Mouse (Mus musculus): ENCODE measurements around the gene Gm45618. TPM values are rescaled to one million over a fixed set of nuclear protein-coding genes. Genes with fewer than 3 reads are reported as not detected.
A peak's percentile ranks its signal among the peaks of the same experiment; 100 is the strongest.

The Gm45618 gene
- polyA plus RNA-seq, 1 experiment from 2014 or later: not detected

- ATAC-seq (ENCODE audit: insufficient read depth): no peak
- Histone ChIP-seq H3K9me3 (ENCODE audit: low read depth, low read length) (no peaks in the 10 kb centered on the region), H3K4me2 (peak overlapping the region; percentile 97), H3K27ac (ENCODE audit: low read depth) (no peak overlapping the region), H3K27me3 (ENCODE audit: insufficient read depth, low read length) (peaks cover 46% of the 10 kb centered on the region), H3K36me3 (ENCODE audit: insufficient read depth) (no peaks in the 10 kb centered on the region), H3K4me3 (ENCODE audit: low read depth, low read length) (peak overlapping the region; percentile 68), H3K4me1 (ENCODE audit: insufficient read depth) (peaks cover 8% of the 10 kb centered on the region; the same call in 1 of the 2 replicates), H3K9ac (peak overlapping the region; percentile 72)
- TF ChIP-seq CTCF (IDR thresholded peaks at IDR 0.05; ENCODE audit: low read depth): no peak
- DNase-seq: no peak
- WGBS: 30% methylated on average over 6 of the region's 6 CpGs
Measured at GRCm38 (mm10) chr7:142093696-142094240, 26.8 kb downstream of the Gm45618 start.

DNA sequence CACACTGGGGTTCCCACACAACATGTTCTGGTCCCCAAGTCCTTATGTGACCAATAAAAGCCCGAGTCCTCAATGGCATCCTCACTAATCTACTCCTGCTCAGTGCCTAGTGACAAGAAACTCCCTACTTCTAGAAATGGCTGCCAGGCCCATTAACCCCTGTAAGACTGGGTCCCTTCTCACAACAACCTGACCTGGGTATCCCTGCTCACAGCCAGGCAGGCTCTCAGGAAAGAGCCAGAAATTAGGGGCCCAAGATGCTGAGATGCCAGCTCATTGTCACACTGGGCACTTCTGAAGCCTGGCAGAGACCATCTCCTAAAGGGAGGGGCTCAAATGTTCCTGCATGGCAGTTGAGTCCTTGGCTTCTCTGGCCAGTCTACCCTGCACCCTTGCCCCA, 27.5 kb downstream of the Gm45618 start:
- TF ChIP-seq CTCF (IDR thresholded peaks at IDR 0.05; ENCODE audit: low read depth): no peak
- Histone ChIP-seq H3K9me3 (ENCODE audit: low read depth, low read length) (no peaks in the 10 kb centered on the region), H3K4me1 (ENCODE audit: insufficient read depth) (peaks cover 8% of the 10 kb centered on the region; the same call in 1 of the 2 replicates), H3K9ac (no peak overlapping the region), H3K27me3 (ENCODE audit: insufficient read depth, low read length) (peaks cover 46% of the 10 kb centered on the region), H3K27ac (ENCODE audit: low read depth) (no peak overlapping the region), H3K4me2 (peak overlapping the region; percentile 97; the same call in 1 of the 2 replicates), H3K4me3 (ENCODE audit: low read depth, low read length) (no peak overlapping the region), H3K36me3 (ENCODE audit: insufficient read depth) (no peaks in the 10 kb centered on the region)
- no peak for ATAC-seq (ENCODE audit: insufficient read depth)
- WGBS: 48% methylated on average over 1 of the region's 1 CpGs
- DNase-seq: no peak

GRCm38 (mm10) chr7:142091848-142092247, 28.7 kb downstream of the Gm45618 start:
- peaks cover 37% of the 10 kb centered on the region for H3K27me3 ChIP-seq (ENCODE audit: insufficient read depth, low read length)
- 3% methylated on average over 4 of the region's 4 CpGs for WGBS
- ATAC-seq (ENCODE audit: insufficient read depth) (no peak), DNase-seq (peak; percentile 27)
- H3K4me2 ChIP-seq: no peak overlapping the region
- no peak overlapping the region for H3K27ac ChIP-seq (ENCODE audit: low read depth)
- H3K9me3 ChIP-seq (ENCODE audit: low read depth, low read length): no peaks in the 10 kb centered on the region
- no peak overlapping the region for H3K4me3 ChIP-seq (ENCODE audit: low read depth, low read length)
- H3K4me1 ChIP-seq (ENCODE audit: insufficient read depth): peaks cover 8% of the 10 kb centered on the region; the same call in 1 of the 2 replicates
- no peaks in the 10 kb centered on the region for H3K36me3 ChIP-seq (ENCODE audit: insufficient read depth)
- H3K9ac ChIP-seq: no peak overlapping the region
- no peak for TF ChIP-seq CTCF (IDR thresholded peaks at IDR 0.05; ENCODE audit: low read depth)

GRCm38 (mm10) chr7:142089648-142090447, 30.7 kb downstream of the Gm45618 start:
- H3K4me2 ChIP-seq: no peak overlapping the region
- H3K27me3 ChIP-seq (ENCODE audit: insufficient read depth, low read length): peaks cover 23% of the 10 kb centered on the region
- no peak for DNase-seq
- no peak for TF ChIP-seq CTCF (IDR thresholded peaks at IDR 0.05; ENCODE audit: low read depth)
- peaks cover 5% of the 10 kb centered on the region for H3K4me1 ChIP-seq (ENCODE audit: insufficient read depth)
- no peak for ATAC-seq (ENCODE audit: insufficient read depth)
- H3K36me3 ChIP-seq (ENCODE audit: insufficient read depth): no peaks in the 10 kb centered on the region
- H3K27ac ChIP-seq (ENCODE audit: low read depth): no peak overlapping the region
- no peak overlapping the region for H3K9ac ChIP-seq
- no peak overlapping the region for H3K4me3 ChIP-seq (ENCODE audit: low read depth, low read length)
- WGBS: 40% methylated on average over 17 of the region's 17 CpGs
- H3K9me3 ChIP-seq (ENCODE audit: low read depth, low read length): no peaks in the 10 kb centered on the region

GRCm38 (mm10) chr7:142088886-142089285, 31.6 kb downstream of the Gm45618 start:
- WGBS: 7% methylated on average over 5 of the region's 5 CpGs
- Histone ChIP-seq H3K4me3 (ENCODE audit: low read depth, low read length) (no peak overlapping the region), H3K4me1 (ENCODE audit: insufficient read depth) (peaks cover 13% of the 10 kb centered on the region), H3K4me2 (no peak overlapping the region), H3K9me3 (ENCODE audit: low read depth, low read length) (no peaks in the 10 kb centered on the region), H3K9ac (no peak overlapping the region), H3K27me3 (ENCODE audit: insufficient read depth, low read length) (peaks cover 19% of the 10 kb centered on the region), H3K36me3 (ENCODE audit: insufficient read depth) (no peaks in the 10 kb centered on the region), H3K27ac (ENCODE audit: low read depth) (no peak overlapping the region)
- DNase-seq: peak; percentile 73
- TF ChIP-seq CTCF (IDR thresholded peaks at IDR 0.05; ENCODE audit: low read depth): no peak
- ATAC-seq (ENCODE audit: insufficient read depth): peak; percentile 68; the same call in 1 of the 2 replicates

DNA sequence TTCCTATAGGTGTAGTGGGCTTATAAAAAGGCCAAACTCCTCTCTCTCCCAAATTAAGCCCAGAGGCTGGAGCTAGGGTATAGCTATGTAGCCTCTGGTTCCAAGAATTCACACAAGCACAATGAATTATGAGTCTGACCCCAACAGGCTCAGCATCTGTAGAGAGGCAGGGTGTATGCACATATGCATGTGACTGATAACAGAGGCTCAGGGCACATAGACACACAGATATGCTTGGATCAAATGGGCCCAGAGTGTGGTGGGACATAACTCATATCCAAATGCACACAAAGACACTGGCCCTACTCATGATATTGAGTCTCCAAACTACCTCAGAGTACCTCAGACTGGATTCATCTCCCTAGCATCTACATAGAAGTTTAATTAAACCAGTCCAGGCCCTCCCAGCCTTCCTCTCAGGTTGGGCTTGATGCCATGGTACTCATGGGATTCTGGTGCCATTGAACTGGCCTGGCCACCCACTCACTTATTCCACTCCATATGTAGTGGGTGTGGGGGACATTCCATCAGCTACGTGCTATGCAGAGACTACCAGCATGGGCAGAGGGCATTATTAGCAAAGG, 33.4 kb downstream of the Gm45618 start:
- WGBS: 72% methylated on average over 1 of the region's 1 CpGs
- no peak for ATAC-seq (ENCODE audit: insufficient read depth)
- peaks cover 15% of the 10 kb centered on the region for H3K4me1 ChIP-seq (ENCODE audit: insufficient read depth)

More for the DNA sequence above, 33.4 kb downstream of the Gm45618 start:
- Histone ChIP-seq H3K4me2 (no peak overlapping the region), H3K4me3 (ENCODE audit: low read depth, low read length) (no peak overlapping the region), H3K27ac (ENCODE audit: low read depth) (no peak overlapping the region), H3K9ac (no peak overlapping the region), H3K36me3 (ENCODE audit: insufficient read depth) (peaks cover 4% of the 10 kb centered on the region; the same call in 1 of the 2 replicates), H3K9me3 (ENCODE audit: low read depth, low read length) (no peaks in the 10 kb centered on the region), H3K27me3 (ENCODE audit: insufficient read depth, low read length) (peaks cover 24% of the 10 kb centered on the region)
- no peak for DNase-seq
- TF ChIP-seq CTCF (IDR thresholded peaks at IDR 0.05; ENCODE audit: low read depth): no peak
